Mouse (Mus musculus) E14TG2a.4 (cell line): Measurements from ENCODE around the gene Shc1.

ENCODE experiments used
- CTCF ChIP-seq: conservative IDR thresholded peaks from 2 replicates; pipeline ENCODE4 v1.5.1; 2014; ENCODE audit warnings: low read length
- NANOG ChIP-seq: IDR thresholded peaks from 2 replicates; pipeline ENCODE4 v1.6.1; 2014; ENCODE audit warnings: borderline replicate concordance, low read length, mixed read lengths
- POU5F1 ChIP-seq: IDR thresholded peaks from 2 replicates; pipeline ENCODE4 v1.6.1; 2014; ENCODE audit warnings: low read length, borderline replicate concordance

DNA sequence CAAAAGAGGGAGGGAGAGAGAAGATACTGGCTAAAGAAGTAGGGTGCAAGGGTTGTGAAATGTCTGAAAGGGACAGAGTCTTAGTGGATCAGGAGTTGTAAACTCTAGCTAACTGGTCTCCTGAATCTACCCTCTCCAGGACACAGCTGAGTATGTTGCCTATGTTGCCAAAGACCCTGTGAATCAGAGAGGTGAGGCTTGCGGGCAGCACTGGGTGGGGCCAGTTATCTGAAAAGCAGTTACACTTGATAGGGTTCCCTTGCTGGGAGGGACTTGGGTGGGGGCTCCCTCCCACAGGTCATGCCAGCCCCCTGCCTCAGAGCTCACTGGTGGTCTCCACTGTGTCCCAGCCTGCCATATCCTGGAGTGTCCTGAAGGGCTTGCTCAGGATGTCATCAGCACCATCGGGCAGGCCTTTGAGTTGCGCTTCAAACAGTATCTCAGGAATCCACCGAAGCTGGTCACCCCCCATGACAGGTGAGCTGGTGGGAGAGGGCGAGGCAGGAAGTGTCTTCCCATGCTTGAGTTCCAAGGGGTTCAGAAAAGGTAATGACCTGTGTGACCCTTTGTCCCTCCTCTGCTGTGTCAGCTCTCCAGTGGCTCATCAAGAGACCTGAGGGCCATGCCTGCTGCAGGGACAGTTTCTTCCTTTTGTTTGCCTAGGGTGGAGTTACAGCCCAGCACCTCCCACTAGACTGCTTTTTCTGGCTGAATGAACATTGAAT lies 6.3 kb downstream of the Shc1 start:
- TF ChIP-seq CTCF = no peak
- TF ChIP-seq POU5F1 = no peak
- no peak for TF ChIP-seq NANOG
